Mouse (Mus musculus): ENCODE data around the gene Dcdc2c.

- TF ChIP-seq CTCF (IDR thresholded peaks at IDR 0.05; ENCODE audit: low read depth), result no peak
- no peak for TF ChIP-seq EP300 (optimal IDR thresholded peaks at IDR 0.05)
Observed at GRCm38 (mm10) chr12:28407656-28408405, 144.4 kb downstream of the Dcdc2c start.

All from stomach, postnatal 0 days (tissue).